Mouse (Mus musculus): ENCODE data around the gene Cd69. TPM values are rescaled to one million over a fixed set of nuclear protein-coding genes. Genes with fewer than 3 reads are reported as not detected.
A peak's percentile ranks its signal among the peaks of the same experiment; 100 is the strongest.

Cd69 gene
- polyA plus RNA-seq, 1 experiment from 2014 or later = 0.59 TPM

GRCm38 (mm10) chr6:129245793-129246192 lies 29.4 kb downstream of the Cd69 start:
- no peaks in the 10 kb centered on the region for H3K27me3 ChIP-seq (replicated peaks)
- no peak for ATAC-seq (ENCODE audit: insufficient read depth, low FRiP score, low read depth)
- H3K9me3 ChIP-seq = no peaks in the 10 kb centered on the region

DNA sequence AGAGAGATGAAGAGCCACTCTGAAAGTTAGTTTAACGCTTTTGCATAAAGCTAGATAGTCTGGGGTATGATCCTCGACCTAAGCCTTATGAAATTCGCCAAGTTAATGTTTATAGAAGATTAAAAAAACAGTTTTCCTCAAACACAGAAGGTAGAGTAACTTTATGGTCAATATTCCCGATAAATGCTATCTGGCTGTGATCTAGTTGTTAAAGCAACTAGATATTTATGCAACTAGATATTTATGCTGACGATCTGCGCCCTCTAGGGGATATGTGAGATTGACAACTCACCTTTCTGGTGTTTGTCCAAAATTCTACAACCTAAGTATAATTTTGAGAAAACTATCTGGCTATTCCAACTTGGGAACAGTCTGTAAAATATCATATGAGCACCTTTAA lies 33.3 kb downstream of the Cd69 start:
- no peak for ATAC-seq (ENCODE audit: insufficient read depth, low FRiP score, low read depth)
- no peaks in the 10 kb centered on the region for H3K36me3 ChIP-seq
- no peak overlapping the region for H3K4me2 ChIP-seq
- 0 out of 2 replicates have a peak, but pooled peaks cover 5% of the 10 kb centered on the region for H3K4me1 ChIP-seq
- no peak overlapping the region for H3K9ac ChIP-seq
- H3K4me3 ChIP-seq (replicated peaks) = no peak overlapping the region
- H3K27me3 ChIP-seq (replicated peaks) = no peaks in the 10 kb centered on the region
- no peaks in the 10 kb centered on the region for H3K9me3 ChIP-seq
- no peak overlapping the region for H3K27ac ChIP-seq
- WGBS = 54% methylated on average over 6 of the region's 6 CpGs

More at GRCm38 (mm10) chr6:129245793-129246192, 29.4 kb downstream of the Cd69 start:
- H3K9ac ChIP-seq = no peak overlapping the region
- H3K4me3 ChIP-seq (replicated peaks) = no peak overlapping the region
- no peaks in the 10 kb centered on the region for H3K36me3 ChIP-seq
- no peak overlapping the region for H3K27ac ChIP-seq
- no peaks in the 10 kb centered on the region for H3K4me1 ChIP-seq
- H3K4me2 ChIP-seq = no peak overlapping the region

DNA sequence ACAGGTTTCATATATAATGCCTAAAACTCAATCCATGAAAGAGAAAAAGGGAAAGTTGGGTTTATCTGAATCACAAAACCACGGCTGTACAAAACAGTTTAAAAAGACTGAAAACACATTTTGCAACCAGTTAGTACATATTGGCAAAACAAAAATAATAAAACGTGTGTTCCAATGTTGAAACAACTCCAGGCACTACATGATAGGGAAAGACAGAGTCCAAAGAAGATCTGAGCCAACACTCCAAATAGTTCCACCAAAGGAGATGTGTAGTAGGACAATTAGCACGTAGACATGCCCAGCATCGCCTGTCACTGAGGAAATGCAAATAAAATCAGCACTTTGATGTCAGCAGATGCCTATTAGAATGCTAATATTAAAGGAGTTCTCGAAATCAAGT lies 33.8 kb downstream of the Cd69 start:
- H3K27ac ChIP-seq = no peak overlapping the region

GRCm38 (mm10) chr6:129239564-129240248 lies 35.5 kb downstream of the Cd69 start:
- Histone ChIP-seq H3K27me3 (replicated peaks) (no peaks in the 10 kb centered on the region), H3K9ac (no peak overlapping the region), H3K4me1 (0 out of 2 replicates have a peak, but pooled peaks cover 12% of the 10 kb centered on the region), H3K4me2 (no peak overlapping the region), H3K4me3 (replicated peaks) (no peak overlapping the region), H3K36me3 (no peaks in the 10 kb centered on the region), H3K9me3 (no peaks in the 10 kb centered on the region), H3K27ac (no peak overlapping the region)
- no peak for ATAC-seq (ENCODE audit: insufficient read depth, low FRiP score, low read depth)
- WGBS = 84% methylated on average over 9 of the region's 9 CpGs

More for the DNA sequence above, 33.8 kb downstream of the Cd69 start:
- no peaks in the 10 kb centered on the region for H3K36me3 ChIP-seq
- no peak overlapping the region for H3K9ac ChIP-seq
- 0 out of 2 replicates have a peak, but pooled peaks cover 7% of the 10 kb centered on the region for H3K4me1 ChIP-seq
- no peak overlapping the region for H3K4me2 ChIP-seq
- no peak overlapping the region for H3K4me3 ChIP-seq (replicated peaks)
- H3K9me3 ChIP-seq = no peaks in the 10 kb centered on the region
- 65% methylated on average over 5 of the region's 5 CpGs for WGBS
- H3K27me3 ChIP-seq (replicated peaks) = no peaks in the 10 kb centered on the region
- ATAC-seq (ENCODE audit: insufficient read depth, low FRiP score, low read depth) = no peak

DNA sequence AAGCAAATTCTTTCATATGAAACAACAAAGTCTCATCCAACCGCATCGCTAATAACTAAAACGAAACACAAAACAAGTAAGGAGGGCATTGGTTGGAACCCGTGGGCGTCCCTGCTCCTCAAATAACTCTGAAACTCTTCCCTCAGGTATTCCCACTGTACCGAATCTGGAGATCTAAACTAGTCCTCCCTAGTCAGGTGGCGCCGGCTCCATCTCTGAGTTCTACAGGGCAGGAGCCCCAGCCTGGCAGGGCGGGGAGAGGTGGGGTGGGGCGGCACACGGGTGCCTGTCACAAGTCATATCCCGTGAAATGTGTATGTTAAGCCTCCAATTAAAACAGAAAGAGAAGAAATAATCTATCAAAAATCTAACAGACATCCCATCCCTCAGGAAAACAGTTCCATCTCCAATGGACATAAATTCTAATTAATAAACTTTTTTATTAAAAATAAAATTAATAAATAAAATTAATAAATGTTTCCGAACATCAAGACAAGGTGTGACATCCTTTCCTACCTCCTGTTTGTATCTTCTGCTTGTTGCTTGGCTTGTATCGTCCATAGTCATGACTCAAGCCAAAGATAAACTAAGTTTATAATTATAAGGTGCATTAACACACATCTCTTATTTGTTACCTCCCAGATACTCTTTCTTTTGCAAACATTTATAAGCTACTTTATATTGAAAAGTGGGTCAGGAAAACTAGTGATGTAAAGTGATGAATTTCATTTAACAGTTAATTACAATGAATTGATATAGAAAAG lies 36.8 kb downstream of the Cd69 start:
- WGBS = 10% methylated on average over 14 of the region's 14 CpGs
- ATAC-seq (ENCODE audit: insufficient read depth, low FRiP score, low read depth) = peak; percentile 82
- peak overlapping the region; percentile 83 for H3K27ac ChIP-seq

DNA sequence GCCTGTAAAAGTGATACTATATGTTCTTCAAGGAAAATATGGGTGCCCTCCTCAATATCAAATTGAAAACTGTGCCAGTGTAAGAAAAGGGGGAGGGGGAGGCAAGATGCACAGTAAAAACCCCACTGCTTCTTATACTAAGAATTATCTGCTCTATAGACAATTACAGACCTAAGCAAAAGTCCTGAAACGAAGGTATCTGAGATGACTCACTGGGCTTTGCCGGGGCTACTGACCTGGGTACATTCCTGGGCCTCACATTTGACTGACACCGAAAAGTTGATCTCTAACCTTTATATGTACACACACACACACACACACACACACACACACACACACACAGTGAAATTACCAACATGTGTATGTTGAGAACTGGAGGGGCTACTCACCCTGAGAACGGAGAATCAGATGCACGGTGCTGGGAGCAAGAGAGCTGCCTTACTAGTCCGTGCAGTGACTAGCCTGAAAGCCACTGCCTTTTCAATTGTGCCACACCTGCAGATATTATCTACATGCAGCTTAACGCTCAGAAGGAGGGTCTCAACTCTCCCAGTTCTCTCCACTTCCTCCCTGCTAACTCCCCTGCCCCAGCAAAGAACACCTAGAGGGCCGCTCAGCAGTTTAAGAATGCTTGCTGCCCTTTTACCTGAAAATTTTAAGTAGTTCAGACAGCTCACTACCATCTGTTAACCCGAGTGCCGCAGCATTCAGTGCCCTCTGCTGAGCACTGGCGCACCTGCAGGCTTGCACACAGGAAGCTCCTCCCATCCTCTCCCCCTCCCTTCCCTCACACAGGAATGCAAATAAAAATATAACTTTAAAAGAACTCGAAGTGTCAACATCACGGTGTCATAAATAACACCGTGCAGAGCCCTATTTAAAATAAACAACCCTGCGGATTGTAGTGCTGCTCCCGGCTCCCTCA lies 37.6 kb downstream of the Cd69 start:
- H3K4me2 ChIP-seq = peak overlapping the region; percentile 57
- WGBS = 10% methylated on average over 16 of the region's 16 CpGs
- no peaks in the 10 kb centered on the region for H3K36me3 ChIP-seq
- H3K9me3 ChIP-seq = no peaks in the 10 kb centered on the region
- H3K27me3 ChIP-seq (replicated peaks) = no peaks in the 10 kb centered on the region
- ATAC-seq (ENCODE audit: insufficient read depth, low FRiP score, low read depth) = peak; percentile 93
- no peak overlapping the region for H3K9ac ChIP-seq
- peak overlapping the region; percentile 83 for H3K27ac ChIP-seq
- peak overlapping the region; percentile 57 for H3K4me3 ChIP-seq (replicated peaks)
- H3K4me1 ChIP-seq = 0 out of 2 replicates have a peak, but pooled peaks cover 12% of the 10 kb centered on the region

More for the DNA sequence above, 36.8 kb downstream of the Cd69 start:
- H3K9ac ChIP-seq = no peak overlapping the region
- H3K27me3 ChIP-seq (replicated peaks) = no peaks in the 10 kb centered on the region
- H3K4me1 ChIP-seq = 0 out of 2 replicates have a peak, but pooled peaks cover 12% of the 10 kb centered on the region
- H3K9me3 ChIP-seq = no peaks in the 10 kb centered on the region
- H3K4me3 ChIP-seq (replicated peaks) = peak overlapping the region; percentile 57
- H3K36me3 ChIP-seq = no peaks in the 10 kb centered on the region
- peak overlapping the region; percentile 57 for H3K4me2 ChIP-seq

DNA sequence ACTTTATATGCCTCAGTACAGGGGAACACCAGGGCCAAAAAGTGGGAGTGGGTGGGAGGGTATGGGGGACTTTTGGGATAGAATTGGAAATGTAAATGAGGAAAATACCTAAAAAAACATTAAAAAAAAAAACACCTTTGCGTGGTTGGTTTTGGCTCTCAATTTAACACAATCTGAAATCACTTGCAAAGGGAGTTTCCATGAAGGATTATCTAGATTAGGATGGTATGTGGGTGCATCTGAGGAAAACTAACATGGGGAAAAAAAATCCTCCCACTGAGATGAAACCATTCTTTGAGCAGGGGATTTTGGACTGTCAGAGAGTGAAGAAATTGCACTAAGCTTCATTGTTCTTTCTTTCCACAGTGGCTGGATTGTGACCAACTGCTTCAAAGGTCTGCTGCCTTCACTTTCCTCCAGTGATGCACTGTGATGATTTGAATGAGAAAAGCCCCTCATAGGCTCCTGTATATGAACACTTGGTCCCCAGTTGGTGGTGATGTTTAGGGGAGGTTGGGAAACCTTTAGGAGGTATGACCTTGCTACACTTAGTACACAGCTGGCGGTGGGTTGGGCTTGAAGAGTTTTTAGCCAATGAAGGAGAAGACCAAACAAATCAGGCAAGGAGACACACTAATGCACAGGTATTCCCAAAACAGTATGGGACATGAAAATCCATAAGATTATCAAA lies 38.4 kb downstream of the Cd69 start:
- H3K9ac ChIP-seq = no peak overlapping the region
- 0 out of 2 replicates have a peak, but pooled peaks cover 12% of the 10 kb centered on the region for H3K4me1 ChIP-seq
- ATAC-seq (ENCODE audit: insufficient read depth, low FRiP score, low read depth) = no peak
- no peaks in the 10 kb centered on the region for H3K36me3 ChIP-seq
- 81% methylated on average over 2 of the region's 2 CpGs for WGBS
- peak overlapping the region; percentile 57 for H3K4me3 ChIP-seq (replicated peaks)
- no peaks in the 10 kb centered on the region for H3K9me3 ChIP-seq
- peak overlapping the region; percentile 57 for H3K4me2 ChIP-seq
- H3K27ac ChIP-seq = peak overlapping the region; percentile 83; the same call in 1 of the 2 replicates
- H3K27me3 ChIP-seq (replicated peaks) = no peaks in the 10 kb centered on the region

GRCm38 (mm10) chr6:129235855-129236461 lies 39.3 kb downstream of the Cd69 start:
- no peak overlapping the region for H3K4me3 ChIP-seq (replicated peaks)
- no peak overlapping the region for H3K9ac ChIP-seq
- 0 out of 2 replicates have a peak, but pooled peaks cover 14% of the 10 kb centered on the region for H3K4me1 ChIP-seq
- H3K36me3 ChIP-seq = no peaks in the 10 kb centered on the region
- H3K27ac ChIP-seq = peak overlapping the region; percentile 46
- H3K9me3 ChIP-seq = no peaks in the 10 kb centered on the region
- no peaks in the 10 kb centered on the region for H3K27me3 ChIP-seq (replicated peaks)
- H3K4me2 ChIP-seq = no peak overlapping the region
- ATAC-seq (ENCODE audit: insufficient read depth, low FRiP score, low read depth) = no peak
- WGBS = 70% methylated on average over 5 of the region's 5 CpGs

DNA sequence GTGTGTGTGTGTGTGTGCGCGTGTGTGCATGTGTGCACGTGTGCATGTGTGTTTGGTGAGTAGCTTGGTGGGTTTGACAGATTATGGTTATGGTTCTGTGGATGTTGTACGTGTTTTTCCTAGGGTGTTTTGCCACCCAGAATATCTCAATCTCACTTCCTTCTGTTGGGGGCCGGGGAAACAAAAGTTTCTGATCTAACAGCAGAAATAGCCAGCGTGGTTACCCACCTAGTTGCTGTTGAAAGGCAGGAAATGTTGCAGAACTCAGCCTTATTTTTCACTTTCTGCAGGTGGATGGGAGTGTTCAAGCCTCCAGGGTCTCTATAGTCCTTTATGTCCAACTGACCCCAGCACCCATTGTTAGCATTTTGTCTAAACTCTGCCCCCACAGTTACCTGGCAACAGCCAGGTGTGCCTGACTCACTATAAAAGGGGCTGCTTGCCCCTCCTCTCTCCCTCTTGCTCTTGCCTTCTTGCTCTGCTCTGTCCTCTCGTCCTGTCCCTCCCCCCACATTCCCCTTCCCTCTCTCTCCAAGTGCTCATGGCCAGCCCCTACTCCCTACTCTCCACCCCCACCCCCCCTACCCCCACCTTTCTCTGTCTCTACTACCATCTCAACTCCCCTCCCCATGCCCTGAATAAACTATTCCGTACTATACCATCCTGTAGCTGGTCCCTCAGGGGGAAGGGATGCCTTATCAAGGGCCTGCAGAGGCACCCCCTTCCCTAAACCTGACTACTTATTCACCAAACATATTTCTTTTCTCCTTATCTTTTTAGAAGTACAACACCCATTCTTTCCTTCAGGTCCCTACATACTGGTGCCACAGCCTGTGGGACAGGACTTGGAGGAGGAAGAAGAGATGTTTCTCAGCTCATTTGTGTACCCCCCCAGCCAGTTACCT lies 40.5 kb downstream of the Cd69 start:
- Histone ChIP-seq H3K9me3 (no peaks in the 10 kb centered on the region), H3K4me1 (0 out of 2 replicates have a peak, but pooled peaks cover 19% of the 10 kb centered on the region), H3K27me3 (replicated peaks) (no peaks in the 10 kb centered on the region), H3K9ac (no peak overlapping the region), H3K27ac (peak overlapping the region; percentile 46), H3K4me2 (no peak overlapping the region), H3K36me3 (no peaks in the 10 kb centered on the region), H3K4me3 (replicated peaks) (no peak overlapping the region)
- ATAC-seq (ENCODE audit: insufficient read depth, low FRiP score, low read depth) = peak; percentile 12; the same call in 1 of the 2 replicates
- 58% methylated on average over 8 of the region's 8 CpGs for WGBS

DNA sequence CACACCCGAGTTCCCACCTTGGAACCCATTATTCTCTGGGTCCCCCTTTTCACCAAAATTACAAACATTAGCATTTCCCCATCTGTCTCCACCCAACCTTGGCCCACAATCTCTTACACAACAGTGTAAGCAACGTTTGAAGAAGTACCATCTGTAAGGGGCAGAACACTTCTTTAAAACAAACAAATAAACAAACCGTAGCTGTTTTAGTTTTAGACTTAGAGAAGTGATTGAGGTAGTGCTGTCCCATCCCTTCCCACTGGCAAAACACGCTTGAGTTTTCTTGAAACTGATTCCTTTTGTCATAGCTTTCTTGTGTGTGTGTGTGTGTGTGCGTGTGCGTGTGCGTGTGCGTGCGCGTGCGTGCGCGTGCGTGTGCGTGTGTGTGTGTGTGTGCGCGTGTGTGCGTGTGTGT lies 41.3 kb downstream of the Cd69 start:
- 81% methylated on average over 18 of the region's 18 CpGs for WGBS
- no peak overlapping the region for H3K4me3 ChIP-seq (replicated peaks)

More for the DNA sequence above, 41.3 kb downstream of the Cd69 start:
- Histone ChIP-seq H3K36me3 (no peaks in the 10 kb centered on the region), H3K9me3 (no peaks in the 10 kb centered on the region), H3K4me2 (no peak overlapping the region), H3K27me3 (replicated peaks) (no peaks in the 10 kb centered on the region), H3K9ac (no peak overlapping the region), H3K4me1 (0 out of 2 replicates have a peak, but pooled peaks cover 21% of the 10 kb centered on the region), H3K27ac (peak overlapping the region; percentile 46; the same call in 1 of the 2 replicates)
- ATAC-seq (ENCODE audit: insufficient read depth, low FRiP score, low read depth) = no peak

Measured in stomach, embryonic 15.5 days (tissue).